Mouse (Mus musculus): ENCODE results near the gene Zmiz1. TPM values are rescaled to one million over a fixed set of nuclear protein-coding genes. Genes with fewer than 3 reads are reported as not detected.

The Zmiz1 gene
- polyA plus RNA-seq, 1 experiment from 2014 or later, result 34.2 TPM

- H3K4me1 ChIP-seq (replicated peaks), result peaks cover 52% of the 10 kb centered on the region
- H3K4me2 ChIP-seq, result no peak overlapping the region
- WGBS, result 69% methylated on average over 10 of the region's 10 CpGs
- no peak overlapping the region for H3K4me3 ChIP-seq
- H3K36me3 ChIP-seq, result peaks cover 39% of the 10 kb centered on the region
- ATAC-seq (ENCODE audit: insufficient number of reproducible peaks, low FRiP score), result no peak
- H3K27me3 ChIP-seq (replicated peaks), result no peaks in the 10 kb centered on the region
- H3K9me3 ChIP-seq (replicated peaks), result no peaks in the 10 kb centered on the region
- no peak overlapping the region for H3K27ac ChIP-seq (ENCODE audit: poor library complexity, severe bottlenecking)
- no peak overlapping the region for H3K9ac ChIP-seq
These were observed 91.2 kb downstream of the Zmiz1 start for GRCm38 (mm10) chr14:25549871-25550840.

- 0 out of 2 replicates have a peak overlapping the region, but pooled peaks have one; percentile 19 for H3K27ac ChIP-seq (ENCODE audit: poor library complexity, severe bottlenecking)
- no peaks in the 10 kb centered on the region for H3K9me3 ChIP-seq (replicated peaks)
- H3K27me3 ChIP-seq (replicated peaks), result no peaks in the 10 kb centered on the region
- no peak overlapping the region for H3K9ac ChIP-seq
- peaks cover 62% of the 10 kb centered on the region for H3K4me1 ChIP-seq (replicated peaks)
- ATAC-seq (ENCODE audit: insufficient number of reproducible peaks, low FRiP score), result no peak
- H3K4me3 ChIP-seq, result no peak overlapping the region
- no peak overlapping the region for H3K4me2 ChIP-seq
- 48% methylated on average over 2 of the region's 2 CpGs for WGBS
- peaks cover 25% of the 10 kb centered on the region; the same call in 1 of the 2 replicates for H3K36me3 ChIP-seq
These were observed 92.7 kb downstream of the Zmiz1 start for GRCm38 (mm10) chr14:25551731-25552130.

- Histone ChIP-seq H3K4me2 (no peak overlapping the region), H3K4me1 (replicated peaks) (peaks cover 61% of the 10 kb centered on the region), H3K27ac (ENCODE audit: poor library complexity, severe bottlenecking) (no peak overlapping the region), H3K9me3 (replicated peaks) (no peaks in the 10 kb centered on the region), H3K27me3 (replicated peaks) (no peaks in the 10 kb centered on the region), H3K4me3 (no peak overlapping the region), H3K9ac (no peak overlapping the region), H3K36me3 (peaks cover 16% of the 10 kb centered on the region; the same call in 1 of the 2 replicates)
- WGBS, result 77% methylated on average over 2 of the region's 2 CpGs
- ATAC-seq (ENCODE audit: insufficient number of reproducible peaks, low FRiP score), result no peak
These were observed 94.4 kb downstream of the Zmiz1 start for GRCm38 (mm10) chr14:25553382-25553781.

GRCm38 (mm10) chr14:25554781-25555180 is 95.8 kb downstream of the Zmiz1 start:
- Histone ChIP-seq H3K4me2 (no peak overlapping the region), H3K27me3 (replicated peaks) (no peaks in the 10 kb centered on the region), H3K9me3 (replicated peaks) (no peaks in the 10 kb centered on the region), H3K4me3 (no peak overlapping the region), H3K36me3 (peaks cover 18% of the 10 kb centered on the region; the same call in 1 of the 2 replicates), H3K9ac (no peak overlapping the region), H3K4me1 (replicated peaks) (peaks cover 66% of the 10 kb centered on the region), H3K27ac (ENCODE audit: poor library complexity, severe bottlenecking) (no peak overlapping the region; the same call in 1 of the 2 replicates)
- no peak for ATAC-seq (ENCODE audit: insufficient number of reproducible peaks, low FRiP score)
- 13% methylated on average over 8 of the region's 8 CpGs for WGBS

GRCm38 (mm10) chr14:25555291-25555781 is 96.4 kb downstream of the Zmiz1 start:
- no peak overlapping the region for H3K9ac ChIP-seq
- peaks cover 72% of the 10 kb centered on the region for H3K4me1 ChIP-seq (replicated peaks)
- no peak overlapping the region for H3K4me3 ChIP-seq
- 0 out of 2 replicates have a peak overlapping the region, but pooled peaks have one; percentile 40 for H3K27ac ChIP-seq (ENCODE audit: poor library complexity, severe bottlenecking)
- WGBS, result 38% methylated on average over 10 of the region's 10 CpGs
- H3K27me3 ChIP-seq (replicated peaks), result no peaks in the 10 kb centered on the region
- no peak overlapping the region for H3K4me2 ChIP-seq
- ATAC-seq (ENCODE audit: insufficient number of reproducible peaks, low FRiP score), result no peak
- peaks cover 19% of the 10 kb centered on the region; the same call in 1 of the 2 replicates for H3K36me3 ChIP-seq
- no peaks in the 10 kb centered on the region for H3K9me3 ChIP-seq (replicated peaks)

GRCm38 (mm10) chr14:25555848-25556247 is 96.9 kb downstream of the Zmiz1 start:
- Histone ChIP-seq H3K4me1 (replicated peaks) (peaks cover 77% of the 10 kb centered on the region), H3K9ac (no peak overlapping the region), H3K27me3 (replicated peaks) (no peaks in the 10 kb centered on the region), H3K27ac (ENCODE audit: poor library complexity, severe bottlenecking) (peak overlapping the region; percentile 40; the same call in 1 of the 2 replicates), H3K4me3 (no peak overlapping the region), H3K4me2 (no peak overlapping the region), H3K36me3 (peaks cover 19% of the 10 kb centered on the region; the same call in 1 of the 2 replicates), H3K9me3 (replicated peaks) (no peaks in the 10 kb centered on the region)
- ATAC-seq (ENCODE audit: insufficient number of reproducible peaks, low FRiP score), result no peak
- 16% methylated on average over 7 of the region's 7 CpGs for WGBS

GRCm38 (mm10) chr14:25557014-25557413 is 98.0 kb downstream of the Zmiz1 start:
- no peak overlapping the region for H3K4me2 ChIP-seq
- H3K9me3 ChIP-seq (replicated peaks), result no peaks in the 10 kb centered on the region
- H3K36me3 ChIP-seq, result peaks cover 19% of the 10 kb centered on the region; the same call in 1 of the 2 replicates
- ATAC-seq (ENCODE audit: insufficient number of reproducible peaks, low FRiP score), result no peak
- peaks cover 81% of the 10 kb centered on the region for H3K4me1 ChIP-seq (replicated peaks)
- peak overlapping the region; percentile 40 for H3K27ac ChIP-seq (ENCODE audit: poor library complexity, severe bottlenecking)
- 38% methylated on average over 8 of the region's 8 CpGs for WGBS
- H3K27me3 ChIP-seq (replicated peaks), result no peaks in the 10 kb centered on the region
- H3K9ac ChIP-seq, result no peak overlapping the region
- H3K4me3 ChIP-seq, result no peak overlapping the region

- Histone ChIP-seq H3K27me3 (replicated peaks) (no peaks in the 10 kb centered on the region), H3K27ac (ENCODE audit: poor library complexity, severe bottlenecking) (no peak overlapping the region), H3K36me3 (peaks cover 17% of the 10 kb centered on the region), H3K4me1 (replicated peaks) (peaks cover 88% of the 10 kb centered on the region), H3K9ac (no peak overlapping the region), H3K9me3 (replicated peaks) (no peaks in the 10 kb centered on the region), H3K4me2 (no peak overlapping the region), H3K4me3 (no peak overlapping the region)
- 92% methylated on average over 1 of the region's 1 CpGs for WGBS
- ATAC-seq (ENCODE audit: insufficient number of reproducible peaks, low FRiP score), result no peak
These were observed 99.5 kb downstream of the Zmiz1 start for GRCm38 (mm10) chr14:25558479-25558878.

- Histone ChIP-seq H3K9me3 (replicated peaks) (no peaks in the 10 kb centered on the region), H3K4me2 (no peak overlapping the region), H3K4me3 (no peak overlapping the region), H3K27ac (ENCODE audit: poor library complexity, severe bottlenecking) (peak overlapping the region; percentile 19; the same call in 1 of the 2 replicates), H3K27me3 (replicated peaks) (no peaks in the 10 kb centered on the region), H3K9ac (no peak overlapping the region), H3K36me3 (peaks cover 25% of the 10 kb centered on the region), H3K4me1 (replicated peaks) (peaks cover 93% of the 10 kb centered on the region)
- 40% methylated on average over 5 of the region's 5 CpGs for WGBS
- ATAC-seq (ENCODE audit: insufficient number of reproducible peaks, low FRiP score), result no peak
These were observed 100.9 kb downstream of the Zmiz1 start for GRCm38 (mm10) chr14:25559907-25560306.

GRCm38 (mm10) chr14:25560841-25561240 is 101.9 kb downstream of the Zmiz1 start:
- Histone ChIP-seq H3K27ac (ENCODE audit: poor library complexity, severe bottlenecking) (no peak overlapping the region), H3K4me1 (replicated peaks) (peaks cover 91% of the 10 kb centered on the region), H3K27me3 (replicated peaks) (no peaks in the 10 kb centered on the region), H3K4me2 (no peak overlapping the region), H3K36me3 (peaks cover 25% of the 10 kb centered on the region), H3K9ac (no peak overlapping the region), H3K4me3 (no peak overlapping the region), H3K9me3 (replicated peaks) (no peaks in the 10 kb centered on the region)
- ATAC-seq (ENCODE audit: insufficient number of reproducible peaks, low FRiP score), result no peak
- WGBS, result 90% methylated on average over 3 of the region's 3 CpGs

GRCm38 (mm10) chr14:25561716-25562115 is 102.7 kb downstream of the Zmiz1 start:
- peaks cover 82% of the 10 kb centered on the region for H3K4me1 ChIP-seq (replicated peaks)
- H3K36me3 ChIP-seq, result peaks cover 25% of the 10 kb centered on the region
- H3K4me2 ChIP-seq, result no peak overlapping the region
- peak overlapping the region; percentile 63 for H3K27ac ChIP-seq (ENCODE audit: poor library complexity, severe bottlenecking)
- no peak overlapping the region for H3K4me3 ChIP-seq
- no peaks in the 10 kb centered on the region for H3K27me3 ChIP-seq (replicated peaks)
- peak overlapping the region; percentile 50; the same call in 1 of the 2 replicates for H3K9ac ChIP-seq
- whole genome bisulfite sequencing, result 7% methylated on average over 1 of the region's 1 CpGs
- peak; percentile 52 for ATAC-seq (ENCODE audit: insufficient number of reproducible peaks, low FRiP score)
- no peaks in the 10 kb centered on the region for H3K9me3 ChIP-seq (replicated peaks)

Data from heart, embryonic 12.5 days (tissue).